Mouse (Mus musculus) adrenal gland (tissue): Measurements from ENCODE around the gene Rad51b.
"Not testable (repeated sequence)": the region's sequence is repeated elsewhere in the genome, so short reads cannot be mapped to it uniquely, and the experiment has no call there.

Experiments
- intact Hi-C: fragments of 180-260 bp; cut with DNase I; formaldehyde crosslinking; loops from one replicate; pipeline ENCODE4 v1.15.1; 2025
- long read RNA-seq, 2 experiments: library from polyadenylated mRNA; unstranded; transcript quantifications; one replicate each; pipeline ENCODE4 v2.0.0; 2020; ENCODE audit warnings: borderline replicate concordance in 1 of 2; ENCODE audit not compliant: insufficient replicate concordance in 1 of 2

The Rad51b gene
- long read RNA-seq, experiment 1, partial matches to known transcripts: 0 of 1 reads
- long read RNA-seq, experiment 1, other reads (novel, unspliced or antisense): 1 of 1 reads
- long read RNA-seq, experiment 2, partial matches to known transcripts: 0 of 1 reads
- long read RNA-seq, experiment 2, other reads (novel, unspliced or antisense): 1 of 1 reads

DNA sequence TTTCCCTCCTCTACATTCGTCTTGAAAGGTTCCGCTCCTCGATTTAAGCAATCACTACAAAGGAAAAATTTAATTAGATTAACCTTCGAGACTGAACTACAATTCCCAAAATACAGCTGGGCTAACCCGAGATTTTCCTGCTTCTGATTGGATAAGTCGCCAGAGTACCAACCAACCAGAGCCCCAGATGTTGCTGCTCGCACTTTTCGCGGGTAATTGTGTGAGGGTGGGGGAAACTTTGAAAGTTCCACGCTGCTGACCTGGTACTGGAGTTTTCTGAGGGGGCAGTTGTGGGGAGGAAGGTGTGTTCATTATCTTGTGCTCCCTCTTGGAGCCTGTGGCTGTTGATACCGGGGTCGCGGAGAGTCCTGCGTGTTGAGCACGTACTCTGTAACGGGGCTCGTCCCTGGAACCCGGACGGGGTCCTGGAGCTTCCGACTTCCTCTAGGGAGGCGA is at the start of gene Rad51b:
Rad51b (plus strand) TSS at position 162 of the 456 bp plus-strand sequence.
- intact Hi-C loops: no loop called here

DNA sequence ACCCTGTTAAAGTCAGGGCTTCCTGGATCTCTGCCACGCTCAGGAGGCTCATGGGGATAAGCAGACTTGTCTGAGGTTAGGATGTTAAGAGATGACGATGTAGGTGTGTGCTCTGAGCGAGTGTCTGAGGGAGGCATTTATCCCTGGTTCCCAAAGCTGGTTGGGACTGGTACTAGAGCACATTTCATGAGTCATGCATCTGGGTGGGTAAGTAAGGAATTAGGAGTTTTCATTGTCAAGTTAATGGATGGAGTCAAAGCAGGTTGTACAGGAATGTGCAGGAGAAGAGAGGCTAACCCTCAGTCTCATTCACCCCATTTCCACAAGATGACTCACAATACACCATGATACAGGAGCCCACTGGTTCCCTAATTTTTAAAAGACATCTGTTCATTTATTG is 49.0 kb upstream of the Rad51b start:
- intact Hi-C loops: no loop called here

DNA sequence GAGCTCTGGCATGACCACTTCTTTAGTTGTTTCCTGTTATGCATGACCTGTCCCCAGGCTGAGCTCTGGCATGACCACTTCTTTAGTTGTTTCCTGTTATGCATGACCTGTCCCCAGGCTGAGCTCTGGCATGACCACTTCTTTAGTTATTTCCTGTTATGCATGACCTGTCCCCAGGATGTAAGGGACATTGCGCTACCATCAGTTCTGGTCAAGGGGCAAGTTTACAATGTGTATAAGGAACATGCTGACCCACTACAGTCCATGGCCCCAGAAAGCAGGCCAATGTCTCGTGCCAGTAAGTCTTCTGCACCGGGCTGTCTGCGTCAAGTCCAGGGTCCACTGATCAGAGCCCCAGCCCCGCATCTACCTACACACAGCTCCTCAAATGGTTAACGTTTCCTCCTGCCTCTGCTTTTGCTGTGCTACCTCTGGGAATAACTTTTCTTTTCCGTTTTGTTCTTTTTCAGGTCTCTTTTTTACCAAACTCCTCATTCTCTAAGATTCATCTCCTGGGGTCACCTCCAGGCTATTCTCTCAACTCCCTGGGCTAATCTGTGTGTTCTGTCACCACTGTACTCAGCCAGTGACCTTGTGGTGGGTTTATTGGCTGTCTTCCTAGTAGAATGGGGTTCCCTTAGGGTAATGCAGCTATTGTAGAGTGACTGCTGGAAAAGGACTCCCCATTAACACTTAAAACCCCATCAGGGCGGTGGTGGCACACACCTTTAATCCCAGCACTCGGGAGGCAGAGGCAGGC is 43.6 kb upstream of the Rad51b start:
- intact Hi-C loops: no loop called here

DNA sequence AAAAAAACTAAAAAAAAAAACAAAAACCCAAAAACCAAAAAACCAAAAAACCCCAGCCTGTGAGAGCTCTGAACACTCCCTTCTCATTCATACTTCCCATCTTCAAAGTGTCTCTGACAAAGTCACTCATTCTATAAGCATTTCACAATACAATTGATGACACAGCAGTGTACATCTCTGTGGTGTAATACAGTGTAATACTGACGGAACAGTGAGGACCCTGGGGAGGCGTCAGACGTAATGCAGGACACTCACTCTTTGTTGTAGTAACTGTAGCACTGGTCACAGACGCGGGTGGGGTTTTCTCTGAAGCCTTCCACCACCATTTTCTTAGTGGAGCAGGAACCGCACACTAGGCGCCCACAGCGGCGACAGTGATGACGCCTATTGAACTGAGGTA is 42.1 kb upstream of the Rad51b start:
- intact Hi-C loops: no loop called here

DNA sequence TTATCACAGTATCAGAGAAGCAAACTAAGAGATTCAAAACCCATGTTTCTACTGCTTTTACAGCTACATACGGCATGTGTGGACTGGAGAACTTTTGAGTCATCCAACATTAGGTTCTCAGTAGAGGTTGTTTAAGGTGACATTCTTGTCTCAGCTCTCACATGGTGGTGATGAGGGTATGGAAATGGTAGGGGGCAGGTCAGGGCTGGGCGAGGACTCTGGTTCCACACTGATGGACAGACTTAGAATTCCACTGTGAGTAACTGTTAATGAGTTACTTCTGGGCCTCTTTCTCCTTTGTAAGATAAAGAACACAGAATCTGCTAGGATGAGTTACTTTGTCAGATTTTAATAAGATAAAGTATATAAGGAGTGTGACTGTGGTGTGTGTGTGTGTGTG is 36.9 kb upstream of the Rad51b start:
- intact Hi-C loops: loop anchor here (2.0 to 10.0 kb wide), 2 partner anchors 67 to 375 kb away; partner anchors contain the start of gene Rdh11

DNA sequence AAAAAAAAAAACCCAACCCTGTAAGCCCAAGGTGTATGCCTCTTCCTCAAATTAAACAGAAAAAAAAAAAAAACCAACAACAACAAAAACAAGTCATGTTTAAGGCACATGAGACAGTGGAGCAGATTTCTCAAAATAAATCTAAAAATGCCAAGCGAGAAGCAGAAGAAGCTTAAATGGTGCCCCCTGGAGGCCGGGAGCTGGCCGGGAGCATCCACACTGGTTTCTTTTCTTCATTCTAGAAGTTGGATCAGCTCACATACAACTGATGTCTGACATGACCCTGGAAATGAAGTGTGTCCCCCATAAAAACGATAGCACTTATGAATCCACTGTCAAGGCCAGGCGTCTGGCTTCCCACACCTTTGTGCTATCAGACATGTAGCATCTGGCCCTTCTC is 36.0 kb upstream of the Rad51b start:
- intact Hi-C loops: loop anchor here (2.0 to 10.0 kb wide), 2 partner anchors 68 to 376 kb away; partner anchors contain the start of gene Rdh11

DNA sequence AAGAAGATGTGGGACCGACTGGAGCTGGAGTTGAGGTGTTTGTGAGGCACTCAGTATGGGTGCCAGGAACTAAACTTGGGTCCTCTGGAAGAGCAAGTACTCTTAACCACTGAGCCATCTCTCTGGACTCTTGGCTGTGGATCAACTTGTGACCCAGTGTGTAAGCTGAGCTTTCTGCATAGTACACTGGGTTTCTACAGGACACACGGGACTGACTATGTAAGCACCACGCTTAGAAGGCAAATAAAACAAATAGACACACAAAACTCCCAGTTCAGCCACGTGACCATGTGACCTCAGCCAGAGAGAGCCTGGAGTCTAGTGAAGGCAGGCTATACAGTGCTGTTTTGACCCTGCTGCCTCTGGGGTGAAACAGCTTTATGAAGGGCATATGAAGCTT is 24.5 kb upstream of the Rad51b start:
- intact Hi-C loops: no loop called here

DNA sequence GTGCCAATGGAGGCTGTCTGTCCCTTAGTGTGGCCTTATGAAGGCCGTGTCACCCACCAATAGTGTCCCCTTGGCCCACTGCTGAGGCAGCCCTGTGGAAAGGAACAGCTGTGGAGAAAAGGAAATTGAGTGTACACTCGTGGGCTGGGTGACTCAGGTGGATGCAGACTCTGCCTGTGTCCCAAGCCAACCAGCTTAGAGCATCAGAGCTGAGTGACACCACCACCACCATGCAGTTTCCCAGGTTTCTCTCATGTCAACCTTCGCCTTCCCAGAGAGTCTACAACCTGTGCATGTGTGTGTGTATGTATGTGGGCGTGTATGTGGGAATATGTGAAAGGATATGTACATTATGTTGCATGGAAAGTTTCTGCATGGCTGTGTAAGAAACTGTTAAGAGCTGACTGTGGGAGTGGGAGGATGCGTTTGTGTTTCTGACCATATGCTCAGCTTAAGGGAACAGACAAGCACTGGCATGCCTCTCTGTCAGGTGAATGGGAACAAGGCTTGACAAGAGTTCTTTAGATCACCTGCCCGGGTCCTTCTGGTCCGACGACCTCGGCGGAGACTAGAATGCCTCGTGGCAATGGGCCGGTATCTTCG is 17.5 kb upstream of the Rad51b start:
- intact Hi-C loops: no loop called here

DNA sequence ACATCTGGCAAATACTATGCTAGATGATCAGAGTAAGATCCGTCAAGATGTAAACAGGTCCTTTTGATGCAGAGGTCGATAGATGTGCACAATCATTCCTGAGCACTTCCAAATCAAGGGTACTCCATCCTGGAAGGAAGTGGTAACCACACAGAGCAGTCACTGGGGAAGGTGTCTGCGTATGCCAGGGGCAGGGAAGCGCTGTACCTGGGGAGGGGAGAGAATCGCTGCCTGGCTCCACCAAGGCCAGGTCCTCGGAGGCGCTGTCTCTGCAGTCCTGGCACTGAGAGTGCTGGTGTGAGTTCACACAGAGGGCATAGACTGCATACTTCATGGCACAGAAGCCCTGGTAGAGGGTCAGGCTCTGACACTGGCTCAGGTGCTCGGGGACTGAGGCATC is 14.5 kb upstream of the Rad51b start:
- intact Hi-C loops: no loop called here

DNA sequence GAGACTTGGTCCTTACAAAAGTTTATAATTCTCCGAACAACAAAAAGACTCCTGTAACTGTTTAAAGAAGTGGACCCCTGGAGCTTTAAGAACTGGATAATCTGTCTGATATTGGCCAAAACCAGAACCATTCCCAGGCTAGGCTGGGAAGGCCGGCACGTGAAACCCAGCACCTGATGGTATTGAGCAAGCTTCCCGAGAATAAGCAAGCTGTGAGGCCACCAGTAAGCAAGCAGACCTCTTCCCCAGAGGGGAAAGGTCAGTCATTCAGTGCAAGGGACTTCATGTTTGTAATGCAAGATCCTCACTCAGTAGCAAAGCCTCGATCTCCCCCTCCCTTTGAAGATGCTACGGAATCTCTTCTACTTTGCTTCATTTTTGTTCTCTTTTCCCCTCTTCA is 4.2 kb upstream of the Rad51b start:
- intact Hi-C loops: loop anchor here (5.0 kb wide), 1 partner anchor 131 kb away; no protein-coding TSS in a partner anchor

DNA sequence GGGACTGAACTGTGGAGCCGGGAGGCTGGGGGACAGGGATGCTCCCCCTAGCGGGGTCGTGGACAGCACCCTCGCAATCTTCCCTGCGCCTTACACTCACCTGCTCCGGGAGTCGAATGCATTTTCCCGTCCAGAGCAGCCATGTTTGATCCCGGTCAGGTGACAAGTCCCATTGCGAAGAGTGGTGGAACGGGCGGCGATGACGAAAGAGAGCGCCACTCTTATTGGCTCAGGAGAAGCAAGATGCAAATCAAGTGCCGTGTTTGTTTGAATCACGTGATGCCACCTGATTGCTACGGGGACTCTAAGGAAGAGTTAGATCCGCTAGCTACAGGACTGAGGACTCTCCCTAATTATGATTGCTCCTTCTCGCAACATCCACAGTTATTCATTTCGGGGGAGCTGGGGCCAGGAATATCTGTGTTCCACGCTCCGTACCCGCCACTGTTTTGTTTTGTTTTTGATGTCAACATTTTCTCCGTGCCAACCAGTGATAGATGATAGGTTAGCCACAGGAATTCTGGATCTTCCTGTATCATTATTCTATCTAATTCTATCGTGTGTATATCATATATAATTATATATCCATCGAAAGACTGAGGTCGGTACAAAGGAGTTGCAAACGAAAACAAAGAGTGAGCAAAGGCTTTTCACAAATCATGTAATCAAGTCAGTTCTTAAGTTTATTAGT is 811 bp upstream of the Rad51b start, which contains the start of gene Zfyve26:
Zfyve26 (minus strand) TSS at position 179 of the 691 bp plus-strand sequence.
- intact Hi-C loops: no loop called here

DNA sequence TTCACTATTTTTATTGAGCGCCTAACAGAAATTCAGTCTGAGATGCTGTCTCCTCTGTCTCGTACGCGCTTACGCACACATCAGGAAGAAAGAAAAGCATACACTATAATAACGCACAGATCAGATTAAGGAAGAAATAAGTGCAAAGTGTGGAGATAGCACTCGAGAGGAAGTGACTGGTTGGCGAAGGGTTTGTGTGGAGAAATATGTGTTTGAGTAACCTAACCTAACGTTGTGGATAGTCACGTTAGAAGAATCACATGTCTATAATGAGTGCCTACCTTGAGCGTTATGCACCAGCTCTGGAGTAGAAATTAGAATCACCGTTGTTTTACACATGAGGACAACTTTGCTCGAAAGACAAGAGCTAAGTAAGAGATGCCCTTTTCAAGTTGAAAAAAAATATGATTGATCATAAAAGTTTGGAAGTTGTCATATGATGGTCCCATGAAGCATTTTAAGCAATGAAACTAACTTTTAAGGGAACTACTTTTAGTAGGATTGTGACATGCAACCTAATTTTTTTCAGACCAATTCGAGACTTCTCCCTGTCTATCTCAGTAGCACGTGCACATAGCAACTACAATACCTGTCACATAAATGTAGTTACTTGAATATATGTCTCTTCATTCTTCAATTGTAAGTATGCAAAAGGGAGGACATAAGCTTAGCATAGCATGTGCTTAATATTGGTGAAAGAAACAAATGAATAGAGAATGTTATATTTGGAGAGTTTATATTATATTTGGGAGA is 978 bp downstream of the Rad51b start:
- intact Hi-C loops: no loop called here

DNA sequence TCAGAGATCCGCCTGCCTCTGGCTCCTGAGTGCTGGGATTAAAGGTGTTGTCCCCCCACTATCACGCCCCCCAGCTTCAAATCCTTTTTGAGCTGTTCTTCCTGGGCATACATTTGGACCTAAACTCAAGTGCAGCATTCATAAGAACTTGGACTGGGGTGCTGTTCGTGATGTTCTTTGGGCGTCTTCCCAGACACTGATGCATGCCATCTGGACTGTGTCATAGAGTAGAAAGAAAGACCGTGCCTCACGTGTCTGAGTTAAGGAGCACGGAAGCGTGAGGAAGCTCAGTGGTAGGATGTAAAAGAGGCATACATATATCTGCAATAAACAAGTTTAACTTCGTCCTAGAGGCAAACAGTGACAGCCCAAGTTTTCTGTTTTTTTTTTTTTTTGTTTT is 4.7 kb downstream of the Rad51b start:
- intact Hi-C loops: no loop called here

DNA sequence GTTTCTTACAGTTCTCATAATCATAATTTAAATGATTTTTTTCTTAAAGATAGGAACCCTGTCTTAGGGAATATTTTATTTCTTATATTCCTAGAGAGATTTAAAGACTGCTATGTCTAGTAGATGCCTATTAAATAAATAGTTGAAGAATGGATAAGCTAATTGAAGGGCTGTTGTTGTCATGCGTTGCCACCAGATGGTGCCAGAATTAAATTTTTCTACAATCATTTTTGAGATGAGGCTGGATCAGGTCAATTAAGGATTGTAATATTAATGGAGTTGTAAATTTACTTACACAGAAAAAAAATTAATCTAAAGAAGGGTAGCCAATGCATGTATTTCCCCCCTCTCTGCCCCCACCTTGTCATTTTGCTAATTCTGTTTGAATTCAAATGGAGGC is 8.0 kb downstream of the Rad51b start:
- intact Hi-C loops: no loop called here

DNA sequence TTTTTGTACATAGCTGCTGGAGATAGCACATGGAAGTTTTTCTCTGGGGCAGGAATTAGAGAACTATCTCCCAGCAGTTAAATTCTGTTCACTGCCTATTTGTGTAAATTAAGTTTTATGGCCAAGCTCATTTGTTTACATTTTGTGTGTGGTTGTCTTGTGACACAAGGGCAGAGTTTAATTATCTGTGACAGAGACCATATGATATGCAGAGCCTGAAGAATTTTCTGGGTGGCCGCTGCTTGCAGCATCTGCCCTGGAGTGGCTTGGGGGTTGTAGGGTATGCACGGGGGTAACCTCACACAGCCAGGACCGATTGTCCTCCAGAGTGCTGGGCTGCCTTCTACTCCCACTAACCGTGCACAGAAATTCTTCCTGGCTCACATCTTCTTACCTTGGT is 8.9 kb downstream of the Rad51b start:
- intact Hi-C loops: no loop called here

DNA sequence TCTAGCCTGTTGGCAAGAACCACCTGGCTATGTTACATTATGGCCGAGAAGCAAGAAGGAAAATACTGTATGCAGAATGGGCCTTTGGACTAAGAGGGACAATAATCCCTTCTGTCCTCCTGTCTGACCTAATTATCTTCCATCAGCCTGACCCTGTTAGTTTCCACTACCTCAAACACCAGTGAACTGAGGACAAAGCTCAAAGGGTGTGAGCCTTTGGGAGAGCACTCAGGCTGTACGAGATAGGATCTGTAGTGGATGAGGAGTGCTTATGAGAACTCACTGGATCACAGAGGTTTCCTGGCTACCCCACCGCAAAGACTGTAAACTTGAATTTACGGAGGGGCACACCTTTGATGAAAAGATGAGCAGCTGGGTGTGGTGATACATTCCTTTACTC is 16.6 kb downstream of the Rad51b start:
- intact Hi-C loops: no loop called here

DNA sequence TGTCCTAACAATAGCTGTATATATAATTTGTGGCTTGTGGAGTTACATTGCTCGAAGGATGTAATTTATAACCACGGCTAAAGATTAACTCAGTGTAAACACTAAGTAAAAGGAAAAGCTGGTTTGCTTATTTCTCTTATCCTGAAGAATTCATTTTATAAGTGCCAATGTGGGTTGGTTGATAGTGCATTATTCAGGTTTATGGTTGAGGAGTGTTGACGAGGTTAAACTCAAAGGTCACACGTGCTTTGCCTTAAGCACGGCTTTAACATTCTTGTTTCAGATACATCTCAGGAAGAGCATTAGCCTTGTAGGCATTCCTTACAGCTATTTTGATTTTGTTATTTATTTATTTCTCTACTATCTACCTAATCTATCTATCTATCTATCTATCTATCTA is 20.3 kb downstream of the Rad51b start:
- intact Hi-C loops: no loop called here

DNA sequence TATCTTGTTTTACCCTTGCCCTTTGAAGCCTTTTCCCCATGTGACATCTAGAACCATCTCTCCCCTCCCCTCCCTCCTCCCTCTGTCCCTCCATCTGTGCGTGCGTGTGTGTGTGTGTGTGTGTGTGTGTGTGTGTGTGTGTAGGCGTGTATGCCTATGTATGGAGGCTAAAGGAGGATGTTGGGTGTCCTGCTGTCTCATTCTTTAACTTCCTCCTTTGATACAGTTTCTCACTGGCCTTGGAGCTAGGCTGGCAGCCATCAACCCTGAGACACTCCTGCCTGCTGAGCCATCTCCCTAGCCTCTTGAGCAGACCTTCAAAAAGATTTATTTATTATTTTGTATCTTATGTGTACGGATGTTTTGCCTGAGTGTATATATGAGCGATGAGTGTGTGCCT is 23.8 kb downstream of the Rad51b start:
- intact Hi-C loops: no loop called here

DNA sequence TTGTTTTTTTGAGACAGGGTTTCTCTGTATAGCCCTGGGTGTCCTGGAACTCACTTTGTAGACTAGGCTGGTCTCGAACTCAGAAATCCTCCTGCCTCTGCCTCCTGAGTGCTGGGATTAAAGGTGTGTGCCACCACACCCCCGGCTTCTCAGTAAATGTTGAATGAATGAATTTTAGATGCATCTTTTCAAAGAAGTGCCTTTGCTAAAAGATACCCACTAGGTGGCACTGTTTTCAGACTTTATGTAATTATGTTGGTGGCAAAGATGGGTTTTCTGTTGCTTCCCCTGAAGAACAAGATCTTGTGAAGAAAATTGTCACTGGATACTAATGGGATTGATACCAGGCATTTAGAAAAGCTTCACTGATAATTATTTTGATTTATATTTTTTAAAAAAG is 25.5 kb downstream of the Rad51b start:
- intact Hi-C loops: not testable (repeated sequence)

DNA sequence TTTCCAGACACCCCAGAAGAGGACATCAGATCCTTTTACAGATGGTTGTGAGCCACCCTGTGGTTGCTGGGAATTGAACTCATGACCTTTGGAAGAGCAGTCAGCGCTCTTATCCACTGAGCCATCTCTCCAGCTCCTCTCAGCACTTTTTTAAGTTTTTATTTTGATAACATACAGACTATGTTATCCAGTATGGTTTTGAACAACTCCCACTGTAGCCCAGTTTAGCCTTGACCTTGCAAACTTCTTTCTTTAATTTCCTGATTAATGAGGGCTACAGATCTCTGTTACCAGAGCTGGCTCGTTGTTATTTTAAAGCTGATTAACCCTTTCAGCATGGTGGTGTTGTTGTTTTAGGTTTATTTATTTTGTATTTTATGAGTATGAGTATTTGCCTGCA is 29.2 kb downstream of the Rad51b start:
- intact Hi-C loops: no loop called here

DNA sequence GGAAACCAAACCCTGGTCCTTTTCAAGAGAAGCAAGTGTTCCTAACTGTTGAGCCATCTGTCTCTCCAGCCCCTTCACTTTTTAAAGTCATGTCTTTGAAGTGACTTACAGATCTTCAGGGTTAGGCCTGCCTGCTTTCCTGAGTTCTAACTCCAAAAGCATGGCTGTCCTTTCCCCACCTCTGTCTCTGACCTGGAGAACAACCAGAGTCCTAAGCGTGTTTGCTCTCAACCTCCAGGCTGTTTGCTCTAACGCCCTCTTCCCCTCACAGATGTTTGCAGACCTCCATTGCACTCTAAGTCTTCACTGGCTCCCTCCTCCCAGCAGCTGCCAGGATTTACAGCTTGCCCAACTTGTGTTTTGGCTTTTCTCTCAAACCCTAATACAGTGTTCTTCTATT is 29.7 kb downstream of the Rad51b start:
- intact Hi-C loops: no loop called here
